Mouse (Mus musculus): ENCODE data around the gene Casc3.

Gene Casc3

DNA sequence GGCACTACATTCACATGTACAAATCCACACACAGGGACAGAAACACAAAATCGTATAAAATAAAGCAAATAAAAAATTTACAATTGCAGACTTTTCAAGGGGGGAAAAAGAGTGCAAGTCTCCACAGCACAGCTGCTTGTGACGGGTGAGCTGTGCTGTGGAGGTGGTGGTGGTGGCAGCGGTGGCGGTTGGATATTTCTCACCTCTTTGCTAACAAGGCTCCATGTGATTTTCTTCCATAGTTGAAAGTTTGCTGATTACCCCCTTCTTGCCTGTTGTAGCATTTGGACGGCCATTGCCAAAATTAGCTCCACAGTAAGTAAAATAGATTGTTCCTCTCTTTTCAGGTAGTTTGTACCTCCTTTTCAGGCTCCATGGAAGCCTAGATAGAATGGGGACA, at the start of gene Casc3:
Gene Casc3, plus strand, starts transcription at position 301 of the 400 bp plus-strand sequence.
- no peak for DNase-seq (ENCODE audit: low read depth in 2 of 2, low spot score in 2 of 2)

- DNase-seq (ENCODE audit: low read depth in 2 of 2, low spot score in 2 of 2) = no peak
Observed at GRCm38 (mm10) chr11:98755726-98756380, 48.9 kb upstream of the Casc3 start.

- no peak for DNase-seq (ENCODE audit: low read depth in 2 of 2, low spot score in 2 of 2)
Observed at GRCm38 (mm10) chr11:98756711-98757110, 48.0 kb upstream of the Casc3 start.

- no peak for DNase-seq (ENCODE audit: low read depth in 2 of 2, low spot score in 2 of 2)
Observed at GRCm38 (mm10) chr11:98761939-98762338, 42.8 kb upstream of the Casc3 start.

GRCm38 (mm10) chr11:98762756-98763501, 41.8 kb upstream of the Casc3 start:
- no peak for DNase-seq (ENCODE audit: low read depth in 2 of 2, low spot score in 2 of 2)

- DNase-seq (ENCODE audit: low read depth in 2 of 2, low spot score in 2 of 2) = no peak
Observed at GRCm38 (mm10) chr11:98763502-98763861, 41.2 kb upstream of the Casc3 start.

DNA sequence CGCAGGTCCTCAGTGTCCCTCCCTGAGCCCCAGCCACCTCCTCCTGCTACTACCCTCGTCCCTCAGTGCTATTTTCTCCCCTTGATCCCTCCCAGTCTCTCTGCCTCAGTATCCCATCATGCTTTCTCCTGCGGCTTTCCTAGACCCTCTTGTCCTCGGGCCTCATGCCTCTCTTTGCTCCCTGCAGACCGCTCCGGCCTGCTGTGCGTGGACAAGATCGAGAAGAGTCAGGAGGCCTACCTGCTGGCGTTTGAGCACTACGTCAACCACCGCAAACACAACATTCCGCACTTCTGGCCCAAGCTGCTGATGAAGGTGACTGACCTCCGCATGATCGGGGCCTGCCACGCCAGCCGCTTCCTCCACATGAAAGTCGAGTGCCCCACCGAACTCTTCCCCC, 40.6 kb upstream of the Casc3 start:
- no peak for DNase-seq (ENCODE audit: low read depth in 2 of 2, low spot score in 2 of 2)

DNA sequence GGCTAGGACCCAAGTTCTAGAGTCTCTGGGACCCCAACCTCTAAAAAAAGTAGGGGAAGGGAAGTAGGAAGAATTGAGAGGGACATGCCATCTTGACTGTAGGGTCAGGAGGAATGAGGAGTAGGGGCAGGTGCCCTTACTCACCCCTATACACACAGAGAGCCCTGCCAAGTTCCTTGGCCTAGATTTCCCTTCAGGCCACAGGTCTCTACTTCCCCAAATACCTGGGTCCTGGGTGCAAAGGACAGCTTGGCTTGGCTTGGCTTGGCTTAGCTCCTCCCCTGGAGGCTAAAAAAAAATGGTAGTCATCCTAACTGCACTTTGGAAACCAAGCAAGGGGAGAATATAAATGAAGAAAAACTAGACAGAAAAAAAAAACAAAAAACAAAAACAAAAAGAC, 40.0 kb upstream of the Casc3 start:
- no peak for DNase-seq (ENCODE audit: low read depth in 2 of 2, low spot score in 2 of 2)

DNA sequence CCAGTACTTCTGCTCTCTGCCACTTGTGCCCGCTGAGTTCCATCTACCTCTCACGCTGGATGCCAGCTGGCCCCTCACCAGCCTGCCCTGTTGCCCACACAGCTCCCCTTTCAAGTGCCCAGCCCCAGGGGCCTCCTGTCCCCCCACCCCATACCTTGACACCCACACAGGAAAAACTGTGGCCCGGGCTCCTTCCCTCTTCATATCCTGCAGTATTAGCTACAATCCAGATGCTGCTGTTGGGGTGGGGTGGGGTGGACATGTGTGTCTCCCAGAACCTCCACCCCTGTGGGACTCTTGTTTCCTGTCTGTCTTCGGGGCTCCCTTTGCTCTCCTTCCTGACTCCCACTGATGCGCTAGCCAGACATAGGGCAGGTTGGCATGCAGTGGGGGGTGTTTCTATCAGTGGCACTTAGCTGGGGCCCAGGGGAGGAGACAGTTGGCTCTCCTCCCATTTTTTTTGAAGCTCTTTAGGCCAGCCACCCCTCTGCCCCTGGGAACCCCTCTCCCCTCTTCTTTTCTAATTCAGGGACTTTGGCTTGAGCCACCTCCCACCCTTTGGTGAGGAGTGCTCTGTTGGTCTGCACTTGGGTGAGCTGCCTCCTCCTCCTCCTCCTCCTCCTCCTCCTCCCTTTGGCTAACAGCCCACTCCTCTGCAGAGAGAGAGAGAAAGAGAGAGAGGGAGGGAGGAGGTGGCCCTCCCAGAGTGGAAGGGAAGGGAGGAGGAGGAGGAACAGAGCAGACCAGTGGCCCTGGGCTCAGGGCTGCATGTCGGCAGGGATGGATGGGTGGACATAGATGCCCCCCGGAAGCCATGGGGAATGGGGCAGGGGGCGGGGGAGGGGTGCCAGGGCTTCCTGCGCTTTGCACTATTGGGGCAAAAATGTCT, 39.0 kb upstream of the Casc3 start:
- DNase-seq (ENCODE audit: low read depth in 2 of 2, low spot score in 2 of 2) = no peak

GRCm38 (mm10) chr11:98766346-98766745, 38.4 kb upstream of the Casc3 start:
- DNase-seq (ENCODE audit: low read depth in 2 of 2, low spot score in 2 of 2) = no peak

GRCm38 (mm10) chr11:98766816-98767215, 37.9 kb upstream of the Casc3 start:
- DNase-seq (ENCODE audit: low read depth in 2 of 2, low spot score in 2 of 2) = no peak

DNA sequence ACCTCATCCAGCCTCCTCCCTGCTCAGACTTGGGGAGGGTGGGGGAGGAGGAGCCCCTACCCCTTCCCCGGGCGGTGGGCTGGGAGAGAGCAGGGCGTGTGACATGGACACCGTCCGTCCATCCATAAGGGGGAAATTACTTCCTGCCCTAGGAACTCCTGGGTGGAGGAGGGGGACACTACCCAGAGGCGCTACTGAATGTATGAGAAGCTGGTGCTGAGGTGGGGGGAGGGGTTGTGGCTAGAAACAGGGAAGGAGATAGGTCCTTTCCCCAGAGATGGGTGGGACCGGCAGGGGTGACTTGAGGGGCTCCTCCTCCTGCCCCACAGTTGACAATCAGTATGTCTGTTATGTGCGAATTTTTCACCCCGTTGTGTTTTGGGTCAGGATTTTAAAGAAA, 37.4 kb upstream of the Casc3 start:
- DNase-seq (ENCODE audit: low read depth in 2 of 2, low spot score in 2 of 2) = no peak

DNA sequence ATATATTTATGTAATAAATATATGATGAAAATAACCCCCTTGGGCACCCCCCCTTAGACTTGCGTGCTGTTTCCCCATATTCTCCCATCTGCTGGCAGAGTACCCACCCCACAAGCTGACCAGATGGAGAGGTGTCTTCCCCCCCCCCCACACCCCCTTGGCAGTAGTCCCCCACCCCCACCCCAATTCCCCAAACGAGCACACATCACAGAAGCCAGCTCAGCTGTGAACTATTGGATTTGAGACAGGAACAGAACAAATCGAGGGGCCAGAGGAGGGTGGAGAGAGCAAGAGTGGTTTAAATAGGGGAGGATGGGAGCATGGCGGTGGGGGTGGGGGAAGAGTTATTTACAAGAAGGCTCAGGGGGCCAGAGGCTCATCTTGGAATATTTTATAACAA, 37.0 kb upstream of the Casc3 start:
- no peak for DNase-seq (ENCODE audit: low read depth in 2 of 2, low spot score in 2 of 2)

DNA sequence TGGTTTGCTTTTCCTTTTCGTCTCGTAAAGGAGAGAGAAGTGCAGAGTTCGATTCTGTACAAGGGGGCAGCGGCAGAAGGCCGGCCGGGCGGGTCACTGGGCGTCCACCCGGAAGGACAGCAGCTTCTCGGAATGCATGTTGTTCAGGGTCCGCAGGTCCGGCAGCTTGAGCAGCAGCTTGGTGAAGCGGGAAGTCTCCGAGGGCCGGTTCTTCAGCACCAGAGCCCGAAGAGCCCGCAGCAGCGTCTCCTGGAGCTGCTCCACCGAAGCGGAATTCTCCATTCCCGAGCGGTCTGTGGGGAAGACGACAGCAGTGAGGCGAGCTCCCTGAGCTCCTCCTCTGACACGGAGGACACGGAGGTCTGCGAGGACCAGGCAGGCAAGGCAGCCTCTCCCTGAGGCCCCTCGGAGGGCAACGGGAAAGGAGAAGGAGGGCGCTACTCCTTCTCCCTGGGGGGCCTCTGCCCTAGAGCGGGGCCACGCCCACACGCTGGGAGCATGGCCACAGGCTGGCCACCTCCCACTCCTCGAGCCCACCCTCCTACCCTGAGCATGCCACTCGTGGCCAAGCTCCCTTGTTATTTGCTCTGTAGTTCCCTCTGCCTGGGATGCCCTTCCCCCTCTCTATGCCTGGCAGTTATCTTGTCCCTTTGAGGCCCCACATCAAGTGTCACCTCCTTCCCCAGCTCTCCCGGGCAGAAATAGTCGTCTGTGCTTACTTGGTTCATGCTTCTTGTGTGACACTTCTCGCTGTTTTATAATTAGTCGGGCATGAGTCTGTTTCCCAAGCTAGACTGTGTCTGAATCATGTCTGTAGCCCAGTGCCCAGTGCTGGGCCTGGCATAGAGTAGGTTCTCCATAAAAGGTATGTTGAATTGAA, 36.3 kb upstream of the Casc3 start:
- no peak for DNase-seq (ENCODE audit: low read depth in 2 of 2, low spot score in 2 of 2)

GRCm38 (mm10) chr11:98769007-98769954, 35.4 kb upstream of the Casc3 start:
- DNase-seq (ENCODE audit: low read depth in 2 of 2, low spot score in 2 of 2) = no peak

DNA sequence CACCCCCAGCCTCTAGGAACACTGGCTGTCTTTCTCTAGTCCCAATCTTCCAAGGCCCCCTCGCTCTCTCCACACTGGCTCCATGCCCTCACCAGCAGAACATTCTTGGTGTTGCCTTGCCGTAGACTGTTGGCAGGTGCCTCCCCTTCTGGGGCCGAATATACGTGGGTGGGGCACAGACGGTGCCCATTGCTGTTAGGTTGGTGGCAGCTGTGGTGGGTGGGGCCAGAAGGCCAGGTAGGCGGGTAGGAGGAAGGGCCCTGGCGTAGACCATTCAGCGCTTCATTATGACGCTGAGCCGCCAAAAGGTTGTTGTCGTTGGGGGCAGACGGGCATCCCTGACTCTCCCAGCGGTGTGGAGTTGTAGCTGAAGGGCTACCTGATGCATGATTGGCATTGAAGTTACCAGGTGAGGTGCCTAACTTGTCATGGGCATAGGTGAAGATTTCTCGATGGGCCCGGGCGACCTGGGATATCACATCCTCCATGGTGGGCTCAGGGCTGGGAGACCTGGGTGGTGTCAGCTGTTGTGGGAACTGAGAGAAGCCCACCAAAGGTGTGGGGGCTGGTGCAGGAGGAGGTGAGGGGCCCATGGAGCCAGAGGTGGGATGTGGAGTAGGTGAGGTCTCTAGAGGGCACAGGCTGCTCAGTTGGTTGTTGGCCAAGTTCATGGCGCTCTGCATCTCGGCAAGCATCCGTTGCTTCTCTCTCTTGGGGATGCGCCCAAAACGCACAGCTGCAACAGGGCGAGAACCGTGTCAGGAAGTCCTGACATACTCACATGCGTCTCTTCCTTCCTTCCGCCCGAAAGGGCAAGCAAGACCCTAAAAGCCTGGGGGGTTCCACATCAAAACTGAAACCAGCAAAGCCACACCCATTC, 34.4 kb upstream of the Casc3 start:
- no peak for DNase-seq (ENCODE audit: low read depth in 2 of 2, low spot score in 2 of 2)

GRCm38 (mm10) chr11:98771131-98771530, 33.6 kb upstream of the Casc3 start:
- no peak for DNase-seq (ENCODE audit: low read depth in 2 of 2, low spot score in 2 of 2)

DNA sequence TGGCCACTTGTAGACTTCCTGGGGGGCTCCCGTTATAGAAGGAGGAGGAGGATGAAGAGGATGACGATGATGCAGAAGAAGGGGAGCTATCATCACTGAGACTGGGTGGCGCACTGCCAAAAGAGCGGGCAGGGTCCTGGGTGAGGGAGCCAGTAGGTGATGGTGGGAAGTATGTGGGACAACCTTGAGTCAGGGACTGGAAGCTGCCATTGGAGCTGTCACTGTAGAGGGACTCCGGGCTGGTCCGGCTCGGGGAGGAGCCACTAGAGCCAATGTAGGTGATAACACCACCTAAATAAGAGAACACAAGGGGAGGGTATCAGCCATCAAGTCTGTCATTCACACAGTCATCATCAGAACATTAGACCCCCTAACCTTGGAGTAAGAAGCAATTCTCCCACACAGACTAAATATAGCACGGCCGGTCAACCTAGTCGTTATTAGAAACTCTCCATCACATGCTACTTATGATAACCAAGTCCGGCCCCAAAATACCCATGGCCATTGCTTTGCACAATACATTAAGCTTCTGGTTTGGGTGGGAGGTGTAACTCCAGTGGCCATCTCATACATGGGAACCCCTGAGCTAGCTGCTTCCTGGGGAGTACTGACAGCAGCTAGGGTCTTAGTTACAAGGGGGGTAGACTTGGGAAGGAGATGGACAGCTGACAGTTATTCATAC, 32.7 kb upstream of the Casc3 start:
- no peak for DNase-seq (ENCODE audit: low read depth in 2 of 2, low spot score in 2 of 2)

All from CD8-positive naive resting alpha-beta T cell, adult 2 months (primary cell).